Mouse (Mus musculus) liver, embryonic 14.5 days (tissue): ENCODE results near the gene Cass4. TPM values are rescaled to one million over a fixed set of nuclear protein-coding genes. Genes with fewer than 3 reads are reported as not detected.

Source experiments
- ATAC-seq: fragments of 200-750 bp; cut with Nextera tagmentation; 2 replicates; pipeline ENCODE4 v1.8.0; 2017; ENCODE audit warnings: moderate number of reproducible peaks, mild to moderate bottlenecking, moderate library complexity; ENCODE audit not compliant: insufficient read depth
- DNase-seq, 3 experiments: peaks; one replicate each; pipeline ENCODE4 v3.0.0-alpha.2; 2012 to 2013; ENCODE audit warnings: low read depth in 3 of 3, low spot score in 3 of 3
- H3K27ac ChIP-seq: fragments of 300-500 bp; sonication (generic); 2 replicates; pipeline ENCODE4 v1.5.1; 2014; ENCODE audit warnings: moderate library complexity, mild to moderate bottlenecking, control low read depth, inconsistent platforms
- H3K27me3 ChIP-seq: fragments of 300-500 bp; sonication (generic); 2 replicates; pipeline ENCODE4 v1.6.1; 2014; ENCODE audit warnings: mild to moderate bottlenecking, low read length, moderate library complexity; ENCODE audit not compliant: control insufficient read depth, insufficient read depth
- H3K36me3 ChIP-seq: fragments of 300-500 bp; sonication (generic); replicated peaks from 2 replicates; pipeline ENCODE4 v1.6.1; 2014; ENCODE audit warnings: low read depth; ENCODE audit not compliant: control insufficient read depth, insufficient read depth
- H3K4me1 ChIP-seq, 2 experiments: fragments of 200-500 bp in 1 of 2; fragments of 300-500 bp in 1 of 2; sonication (generic) in 1 of 2; replicated peaks; 2 replicates each; pipeline ENCODE4 v1.6.1; 2012 to 2014; ENCODE audit warnings: antibody characterized with exemption in 1 of 2, inconsistent platforms in 1 of 2, low read length in 1 of 2; ENCODE audit not compliant: control insufficient read depth in 2 of 2, insufficient read depth in 2 of 2
- H3K4me2 ChIP-seq: fragments of 300-500 bp; sonication (generic); 2 replicates; pipeline ENCODE4 v1.6.1; 2014; ENCODE audit warnings: low read depth, mild to moderate bottlenecking, control low read depth, moderate library complexity
- H3K4me3 ChIP-seq, 2 experiments: fragments of 200-500 bp in 1 of 2; fragments of 300-500 bp in 1 of 2; sonication (generic) in 1 of 2; 2 replicates each; pipeline ENCODE4 v1.5.1; 2012 to 2014; ENCODE audit warnings: low read depth in 2 of 2, low read length in 2 of 2, mild to moderate bottlenecking in 2 of 2, control low read depth in 1 of 2, inconsistent platforms in 1 of 2, moderate library complexity in 1 of 2; ENCODE audit not compliant: insufficient read depth in 1 of 2
- H3K9ac ChIP-seq: fragments of 300-500 bp; sonication (generic); replicated peaks from 2 replicates; pipeline ENCODE4 v1.6.1; 2014; ENCODE audit warnings: mild to moderate bottlenecking, control low read depth, moderate library complexity
- H3K9me3 ChIP-seq: fragments of 300-500 bp; sonication (generic); 2 replicates; pipeline ENCODE4 v1.6.1; 2016; ENCODE audit warnings: low read length, mixed read lengths; ENCODE audit not compliant: control insufficient read depth
- CTCF ChIP-seq: IDR thresholded peaks from 2 replicates; pipeline ENCODE4 v1.5.1; 2016; ENCODE audit warnings: antibody characterized with exemption, low read depth, control low read depth
- EP300 ChIP-seq: IDR thresholded peaks from 2 replicates; pipeline ENCODE4 v1.6.1; 2016; ENCODE audit warnings: antibody characterized with exemption, low read depth
- WGBS: fragments of 180-500 bp; shearing (Covaris S2); extraction: QIAGEN DNeasy Blood & Tissue Kit; methylation state at CpG from one replicate; pipeline ENCODE4 v1.1.7; 2014; ENCODE audit not compliant: insufficient replicate concordance; 5-methylcytosine and 5-hydroxymethylcytosine counted together
- polyA plus RNA-seq, 2 experiments: library from polyadenylated mRNA; depleted of rRNA in 1 of 2; stranded (reverse) in 1 of 2; unstranded in 1 of 2; fragments of >200 nt; fragmentation: Nextera tagmentation in 1 of 2; extraction: Ambion mirVana in 1 of 2; gene quantifications; 2 replicates each; pipeline versions ENCODE4 v1.2.1 to v1.2.3; 2012 to 2014

The Cass4 gene
- polyA plus RNA-seq (2012; rRNA removed) = 0.30 and 0.45 TPM in 2 replicates
- 0.75 and 0.76 TPM in 2 replicates for polyA plus RNA-seq (2014; fragmentation: Nextera tagmentation; extraction: Ambion mirVana)

- H3K9me3 ChIP-seq = no peaks in the 10 kb centered on the region
- peak within 1 kb of the TSS; percentile 58 for H3K4me2 ChIP-seq
- peak; percentile 60 for ATAC-seq
- H3K4me1 ChIP-seq = peaks cover 0 to 7% of the 10 kb centered on the region in 2 experiments; a peak in 2 of 4 replicates
- DNase-seq = peak in 1 of 3 experiments; percentile 14
- WGBS = 9% methylated on average over 13 of the region's 13 CpGs
- H3K4me3 ChIP-seq = peak within 1 kb of the TSS; percentile 33 to 62
- H3K36me3 ChIP-seq = no peaks in the 10 kb centered on the region
- TF ChIP-seq EP300 (no peak), CTCF (no peak)
- H3K27ac ChIP-seq = no peak within 1 kb of the TSS
- H3K27me3 ChIP-seq = no peaks in the 10 kb centered on the region
- no peak within 1 kb of the TSS for H3K9ac ChIP-seq
Measured at GRCm38 (mm10) chr2:172393391-172394051, at the start of gene Cass4. TSS of gene Cass4 (plus strand) at chr2:172393794.

- ATAC-seq = no peak
- Histone ChIP-seq H3K27ac (peak overlapping the region; percentile 27), H3K4me2 (peak overlapping the region; percentile 48), H3K36me3 (peaks cover 22% of the 10 kb centered on the region), H3K4me1 (peaks cover 19 to 34% of the 10 kb centered on the region in 2 experiments), H3K9ac (no peak overlapping the region; the same call in 1 of the 2 replicates), H3K9me3 (no peaks in the 10 kb centered on the region), H3K27me3 (no peaks in the 10 kb centered on the region), H3K4me3 (peak overlapping the region in 1 of 2 experiments; percentile 22; a peak in 1 of 4 replicates)
- no peak for DNase-seq
- WGBS = 35% methylated on average over 5 of the region's 5 CpGs
- TF ChIP-seq EP300 (no peak), CTCF (no peak)
Measured at GRCm38 (mm10) chr2:172344669-172345068, 48.9 kb upstream of the Cass4 start.

- TF ChIP-seq CTCF (no peak), EP300 (0 out of 2 replicates have a peak, but pooled peaks have one; percentile 16)
- under 1% methylated on average over 35 of the region's 35 CpGs for WGBS
Measured at GRCm38 (mm10) chr2:172345258-172345738, 48.3 kb upstream of the Cass4 start, which contains the start of gene Fam210b. TSS of gene Fam210b (plus strand) at chr2:172345565.

GRCm38 (mm10) chr2:172346034-172346929 lies 47.3 kb upstream of the Cass4 start:
- H3K36me3 ChIP-seq = peaks cover 38% of the 10 kb centered on the region
- H3K9me3 ChIP-seq = no peaks in the 10 kb centered on the region
- H3K9ac ChIP-seq = peak overlapping the region; percentile 100
- 5% methylated on average over 31 of the region's 31 CpGs for WGBS
- peak overlapping the region; percentile 94 for H3K27ac ChIP-seq
- peaks cover 35 to 51% of the 10 kb centered on the region in 2 experiments for H3K4me1 ChIP-seq
- DNase-seq (peak in 2 of 3 experiments; percentile 33 to 37), ATAC-seq (no peak)
- H3K4me3 ChIP-seq = peak overlapping the region; percentile 96
- TF ChIP-seq EP300 = no peak
- 0 out of 2 replicates have a peak, but pooled peaks have one; percentile 1 for TF ChIP-seq CTCF
- peak overlapping the region; percentile 74 for H3K4me2 ChIP-seq
- H3K27me3 ChIP-seq = no peaks in the 10 kb centered on the region

More at GRCm38 (mm10) chr2:172345258-172345738, 48.3 kb upstream of the Cass4 start, which contains the start of gene Fam210b:
- peaks cover 25 to 41% of the 10 kb centered on the region in 2 experiments for H3K4me1 ChIP-seq
- peak; percentile 97 to 99 (median 98) for DNase-seq
- peak; percentile 74 for ATAC-seq
- H3K27ac ChIP-seq = peak within 1 kb of the TSS; percentile 94
- H3K9me3 ChIP-seq = no peaks in the 10 kb centered on the region
- H3K27me3 ChIP-seq = no peaks in the 10 kb centered on the region
- peak within 1 kb of the TSS; percentile 96 for H3K4me3 ChIP-seq
- H3K36me3 ChIP-seq = peaks cover 28% of the 10 kb centered on the region
- H3K9ac ChIP-seq = peak within 1 kb of the TSS; percentile 100
- peak within 1 kb of the TSS; percentile 74 for H3K4me2 ChIP-seq
